Comparison of ENCODE assay signal across 36 mouse cellular contexts in the genomic region with DNA sequence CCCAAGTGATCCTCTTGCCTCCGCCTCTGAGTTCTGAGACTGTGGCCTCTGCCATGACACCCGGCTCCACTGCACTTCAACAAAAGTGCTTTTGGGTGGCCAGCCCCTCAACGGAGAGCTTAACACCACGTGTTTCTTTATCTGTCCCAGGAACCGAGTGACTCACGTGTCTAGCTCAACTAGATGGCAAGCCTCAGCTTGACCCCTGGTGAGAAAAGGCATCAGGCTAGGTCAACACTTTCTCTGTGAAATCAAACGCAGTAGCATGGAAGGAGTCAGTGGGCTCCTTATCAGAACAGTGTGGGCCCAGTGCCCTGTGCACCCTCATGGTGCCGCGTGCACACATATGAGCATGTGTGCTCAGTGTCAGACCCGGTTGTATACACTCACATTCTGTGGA. TPM values are rescaled to one million over a fixed set of nuclear protein-coding genes. Genes with fewer than 3 reads are reported as not detected.
DNase-seq lines count a peak whose midpoint lies in the region; ATAC-seq and TF ChIP-seq lines count a peak whose summit lies in the region.
"Had no signal": no experiment of that assay in that cellular context is flagged by ENCODE, and none has a peak within 500 bp of the region (broad histone marks: within the 10 kb centered on the region; RNA-seq: fewer than 3 reads in every experiment).

No protein-coding gene starts in this region.

- dilution Hi-C loops in CH12.LX (cut with MboI; ENCODE audit: extremely low pct_ligation_motif_present, extremely low pct_unique_long_range_greater_than_20kb, low sequenced_read_pairs) = no loop called here

- no peaks in the 10 kb centered on the region for H3K36me3 ChIP-seq in heart, embryonic 10.5 days
- peaks cover 75% of the 10 kb centered on the region for H3K36me3 ChIP-seq in megakaryocyte, embryonic 14.5 days (replicated peaks; ENCODE audit: low read length)
- no peaks in the 10 kb centered on the region for H3K36me3 ChIP-seq in CH12.LX (replicated peaks in 1 of 2; ENCODE audit: control insufficient read depth in 1 of 2, insufficient read depth in 1 of 2, low read length in 1 of 2)
- H3K36me3 ChIP-seq: embryonic facial prominence, embryonic 10.5 days; embryonic facial prominence, embryonic 13.5 days; heart, embryonic 12.5 days had no signal

- TF ChIP-seq EP300 in CH12.LX (IDR thresholded peaks at IDR 0.05; ENCODE audit: low read length) = no peak

- intact Hi-C loops in heart, postnatal 14 days (cut with DNase I) = no loop called here

- no peak for TF ChIP-seq POLR2A in CH12.LX (IDR thresholded peaks at IDR 0.05; ENCODE audit: low read depth, low read length)

- H3K27ac ChIP-seq in heart, embryonic 10.5 days = peak overlapping the region; percentile 67
- H3K27ac ChIP-seq in CH12.LX (ENCODE audit: insufficient read depth, low read depth) = no peak overlapping the region
- H3K27ac ChIP-seq: embryonic facial prominence, embryonic 13.5 days; hindbrain, embryonic 13.5 days; hindbrain, postnatal 0 days had no signal

- no peaks in the 10 kb centered on the region for H3K9me3 ChIP-seq in heart, embryonic 10.5 days
- no peaks in the 10 kb centered on the region for H3K9me3 ChIP-seq in megakaryocyte, embryonic 14.5 days
- no peaks in the 10 kb centered on the region for H3K9me3 ChIP-seq in CH12.LX (replicated peaks; ENCODE audit: low read length)
- H3K9me3 ChIP-seq: embryonic facial prominence, embryonic 10.5 days; embryonic facial prominence, embryonic 13.5 days; G1E; heart, embryonic 12.5 days; hindbrain, embryonic 13.5 days had no signal

- H3K4me3 ChIP-seq in heart, embryonic 10.5 days = no peak overlapping the region
- H3K4me3 ChIP-seq in megakaryocyte, embryonic 14.5 days (replicated peaks) = peak overlapping the region; percentile 73
- H3K4me3 ChIP-seq in CH12.LX (replicated peaks in 1 of 3; ENCODE audit: low read depth in 2 of 3, low read length in 2 of 3, poor library complexity in 1 of 3) = no peak overlapping the region
- H3K4me3 ChIP-seq: embryonic facial prominence, embryonic 10.5 days; embryonic facial prominence, embryonic 13.5 days; erythroblast, embryonic 14.5 days; heart, embryonic 12.5 days; hindbrain, embryonic 13.5 days had no signal

- no peaks in the 10 kb centered on the region for H3K79me2 ChIP-seq in CH12.LX (replicated peaks; ENCODE audit: control insufficient read depth, extremely low read depth, insufficient read depth, poor library complexity, severe bottlenecking)

- DNase-seq in heart, embryonic 10.5 days (ENCODE audit: low spot score) = no peak
- DNase-seq in heart, postnatal 14 days = no peak
- DNase-seq in 416B (ENCODE audit: low read depth) (peak; percentile 39), CH12.LX (ENCODE audit: extremely low read depth) (no peak)
- no peak for DNase-seq in urinary bladder, postnatal 4 days (ENCODE audit: low spot score in 2 of 2)
- no peak for DNase-seq in spleen, adult 18-20 months
- DNase-seq: adrenal gland, adult 2 months; cerebellum, adult 11-12 months; cerebellum, adult 8-10 months; cerebellum, postnatal 10 days; cerebellum, postnatal 36 days; embryo, embryonic 11 days; forebrain, postnatal 0 days; gastrocnemius, postnatal 25 days had no signal

- in situ Hi-C loops in CH12.LX (cut with MboI; ENCODE audit: low pct_ligation_motif_present, low pct_unique_long_range_greater_than_20kb, low sequenced_read_pairs) = no loop called here

- no peak for TF ChIP-seq RAD21 in CH12.LX (IDR thresholded peaks at IDR 0.05; ENCODE audit: low read depth, low read length)

- no peak for TF ChIP-seq CTCF in CH12.LX (conservative IDR thresholded peaks at IDR 0.05 in 1 of 2, IDR thresholded peaks at IDR 0.05 in 1 of 2; ENCODE audit: low read depth in 2 of 2, low read length in 2 of 2)

- H3K4me2 ChIP-seq in CH12.LX (ENCODE audit: insufficient read depth, low read depth, poor library complexity, severe bottlenecking) = no peak overlapping the region
- H3K4me2 ChIP-seq: embryonic facial prominence, embryonic 13.5 days; heart, embryonic 12.5 days; hindbrain, embryonic 13.5 days had no signal

- peaks cover 50% of the 10 kb centered on the region for H3K4me1 ChIP-seq in heart, embryonic 10.5 days
- H3K4me1 ChIP-seq in megakaryocyte, embryonic 14.5 days = peaks cover 100% of the 10 kb centered on the region
- peaks cover 25 to 50% of the 10 kb centered on the region in 2 experiments for H3K4me1 ChIP-seq in CH12.LX (ENCODE audit: control insufficient read depth in 1 of 2, insufficient read depth in 2 of 2)

- no peak overlapping the region for H3K9ac ChIP-seq in CH12.LX (ENCODE audit: insufficient read depth, low read depth)
- H3K9ac ChIP-seq: embryonic facial prominence, embryonic 13.5 days; forebrain, postnatal 0 days; heart, embryonic 12.5 days; hindbrain, embryonic 13.5 days had no signal

- WGBS in heart, embryonic 10.5 days = 45% methylated on average over 10 of the region's 10 CpGs

- H3K27me3 ChIP-seq in heart, embryonic 10.5 days (ENCODE audit: insufficient read depth, poor library complexity, severe bottlenecking) = no peaks in the 10 kb centered on the region
- H3K27me3 ChIP-seq in megakaryocyte, embryonic 14.5 days (replicated peaks) = no peaks in the 10 kb centered on the region
- H3K27me3 ChIP-seq in CH12.LX (replicated peaks) = no peaks in the 10 kb centered on the region
- H3K27me3 ChIP-seq: embryonic facial prominence, embryonic 13.5 days; heart, embryonic 12.5 days; hindbrain, embryonic 13.5 days had no signal

- no peak for ATAC-seq in megakaryocyte, adult 5-6 weeks (ENCODE audit: poor library complexity, severe bottlenecking)
- ATAC-seq: forebrain, embryonic 14.5 days; forebrain, postnatal 0 days; hindbrain, postnatal 0 days; inflammation-experienced regulatory T-cells, adult 6 months; intestine, embryonic 16.5 days had no signal

TF ChIP-seq in CH12.LX, 34 proteins besides CTCF, POLR2A, EP300 and RAD21:
- TF ChIP-seq UBTF (IDR thresholded peaks at IDR 0.05; ENCODE audit: low read depth, low read length) (no peak), BHLHE40 (IDR thresholded peaks at IDR 0.05; ENCODE audit: low read depth, low read length) (peak; percentile 61)

RNA-seq across cellular contexts. Expression of a gene that starts 49.0 kb away (rescaled TPM):
- polyA plus RNA-seq in heart, embryonic 10.5 days (2016; fragmentation: Nextera tagmentation; extraction: Ambion mirVana) = 3.7 and 4.1 TPM in 2 replicates
- 1 to 10 TPM in 1 of 2 experiments, under 1 TPM in 1; 0.84 to 1.9 TPM for total RNA-seq in heart, postnatal 14 days (2021)
- 13.2 and 35.3 TPM in 2 replicates for polyA plus RNA-seq in megakaryocyte, embryonic 14.5 days (2012; ENCODE audit: insufficient read depth, low replicate concordance)
- 0.54 and 0.59 TPM in 2 replicates for total RNA-seq in megakaryocyte, adult 5-6 weeks (2015)
- total RNA-seq in megakaryocyte, adult 5-6 weeks (2017) = 0.73 and 1.7 TPM in 2 replicates
- total RNA-seq in CH12.LX (2012; rRNA removed) (26.1 and 29.1 TPM in 2 replicates), CH12.LX (2014; rRNA removed) (17.3 and 18.8 TPM in 2 replicates)
- 23.0 and 27.6 TPM in 2 replicates for polyA plus RNA-seq in CH12.LX (2012; ENCODE audit: insufficient read length, low read depth)

RNA-seq across cellular contexts. Expression of a gene that starts 52.1 kb away (rescaled TPM):
- not detected in 2 replicates for polyA plus RNA-seq in heart, embryonic 10.5 days (2016; fragmentation: Nextera tagmentation; extraction: Ambion mirVana)
- total RNA-seq in heart, postnatal 14 days (2021) = not detected
- not detected in 2 replicates for polyA plus RNA-seq in megakaryocyte, embryonic 14.5 days (2012; ENCODE audit: insufficient read depth, low replicate concordance)
- total RNA-seq in megakaryocyte, adult 5-6 weeks (2015) = not detected in 2 replicates
- total RNA-seq in megakaryocyte, adult 5-6 weeks (2017) = not detected in 2 replicates
- total RNA-seq in CH12.LX (2012; rRNA removed) (0.25 TPM in 1 of 2 replicates, not detected in the other), CH12.LX (2014; rRNA removed) (not detected in 2 replicates)
- 0.43 TPM in 1 of 2 replicates, not detected in the other for polyA plus RNA-seq in CH12.LX (2012; ENCODE audit: insufficient read length, low read depth)
- total RNA-seq: adrenal gland, adult 2 months; adrenal gland, postnatal 14 days; adrenal gland, postnatal 4 days; forebrain, postnatal 0 days; G1E; gastrocnemius, adult 8-10 months; gastrocnemius, postnatal 25 days; granulocyte monocyte progenitor cell, adult 5-6 weeks; heart, adult 8-10 months; heart, postnatal 25 days; hematopoietic stem cell, adult 5-6 weeks; hindbrain, postnatal 0 days had no signal
- polyA plus RNA-seq: adrenal gland, adult 2 months; cortical plate, adult 2 months; embryonic facial prominence, embryonic 10.5 days; embryonic facial prominence, embryonic 13.5 days; erythroblast, embryonic 14.5 days; forebrain, embryonic 14.5 days; forebrain, postnatal 0 days; frontal cortex, adult 2 months; G1E; heart, embryonic 12.5 days; hindbrain, embryonic 13.5 days; hindbrain, postnatal 0 days; intestine, embryonic 16.5 days had no signal

RNA-seq across cellular contexts. Expression of a gene that starts 54.4 kb away (rescaled TPM):
- not detected in 2 replicates for polyA plus RNA-seq in heart, embryonic 10.5 days (2016; fragmentation: Nextera tagmentation; extraction: Ambion mirVana)
- not detected for total RNA-seq in heart, postnatal 14 days (2021)
- not detected in 2 replicates for polyA plus RNA-seq in megakaryocyte, embryonic 14.5 days (2012; ENCODE audit: insufficient read depth, low replicate concordance)
- total RNA-seq in megakaryocyte, adult 5-6 weeks (2015) = not detected in 2 replicates
- not detected in 2 replicates for total RNA-seq in megakaryocyte, adult 5-6 weeks (2017)
- total RNA-seq in CH12.LX (2012; rRNA removed) (not detected in 2 replicates), CH12.LX (2014; rRNA removed) (not detected in 2 replicates)
- not detected in 2 replicates for polyA plus RNA-seq in CH12.LX (2012; ENCODE audit: insufficient read length, low read depth)
- total RNA-seq: adrenal gland, adult 2 months; adrenal gland, postnatal 14 days; adrenal gland, postnatal 4 days; forebrain, postnatal 0 days; G1E; gastrocnemius, adult 8-10 months; gastrocnemius, postnatal 25 days; granulocyte monocyte progenitor cell, adult 5-6 weeks; heart, adult 8-10 months; heart, postnatal 25 days; hematopoietic stem cell, adult 5-6 weeks; hindbrain, postnatal 0 days had no signal
- polyA plus RNA-seq: adrenal gland, adult 2 months; cortical plate, adult 2 months; embryonic facial prominence, embryonic 10.5 days; embryonic facial prominence, embryonic 13.5 days; erythroblast, embryonic 14.5 days; forebrain, embryonic 14.5 days; forebrain, postnatal 0 days; frontal cortex, adult 2 months; G1E; heart, embryonic 12.5 days; heart, embryonic 16.5 days; hindbrain, embryonic 13.5 days; hindbrain, postnatal 0 days; inflammation-experienced regulatory T-cells, adult 6 months; intestine, embryonic 16.5 days had no signal

RNA-seq across cellular contexts. Expression of a gene that starts 59.6 kb away (rescaled TPM):
- polyA plus RNA-seq in heart, embryonic 10.5 days (2016; fragmentation: Nextera tagmentation; extraction: Ambion mirVana) = not detected in 2 replicates
- not detected for total RNA-seq in heart, postnatal 14 days (2021)
- not detected in 2 replicates for polyA plus RNA-seq in megakaryocyte, embryonic 14.5 days (2012; ENCODE audit: insufficient read depth, low replicate concordance)
- total RNA-seq in megakaryocyte, adult 5-6 weeks (2015) = not detected in 2 replicates
- total RNA-seq in megakaryocyte, adult 5-6 weeks (2017) = not detected in 2 replicates
- total RNA-seq in CH12.LX (2012; rRNA removed) (not detected in 2 replicates), CH12.LX (2014; rRNA removed) (not detected in 2 replicates)
- polyA plus RNA-seq in CH12.LX (2012; ENCODE audit: insufficient read length, low read depth) = not detected in 2 replicates
- total RNA-seq: adrenal gland, adult 2 months; adrenal gland, postnatal 14 days; adrenal gland, postnatal 4 days; forebrain, postnatal 0 days; gastrocnemius, adult 8-10 months; gastrocnemius, postnatal 25 days; granulocyte monocyte progenitor cell, adult 5-6 weeks; heart, adult 8-10 months; heart, postnatal 25 days; hematopoietic stem cell, adult 5-6 weeks; hindbrain, postnatal 0 days had no signal
- polyA plus RNA-seq: cortical plate, adult 2 months; embryonic facial prominence, embryonic 10.5 days; embryonic facial prominence, embryonic 13.5 days; erythroblast, embryonic 14.5 days; forebrain, embryonic 14.5 days; forebrain, postnatal 0 days; frontal cortex, adult 2 months; G1E; heart, embryonic 12.5 days; heart, embryonic 16.5 days; hindbrain, embryonic 13.5 days; hindbrain, postnatal 0 days; inflammation-experienced regulatory T-cells, adult 6 months; intestine, embryonic 16.5 days had no signal

Comparison
In these comparisons a context has a peak if more than half of its experiments do, and no peak if none do; other contexts are left out.
1. RNA of a gene that starts 49.0 kb away (total RNA-seq): 17.3 to 29.1 TPM in CH12.LX; 0.84 to 1.9 TPM in heart, postnatal 14 days and 0.54 to 1.7 TPM in megakaryocyte, adult 5-6 weeks; every median in the first group is over 4 times any median in the second.